Mouse (Mus musculus): ENCODE data around the gene Ugt1a6a. TPM values are rescaled to one million over a fixed set of nuclear protein-coding genes. Genes with fewer than 3 reads are reported as not detected.
"Not testable (repeated sequence)": the region's sequence is repeated elsewhere in the genome, so short reads cannot be mapped to it uniquely, and the experiment has no call there.

Ugt1a6a gene
- polyA plus RNA-seq, 1 experiment from 2014 or later: 21.3 TPM

GRCm38 (mm10) chr1:88220336-88220735 is 85.7 kb downstream of the Ugt1a6a start:
- H3K27me3 ChIP-seq: no peaks in the 10 kb centered on the region
- TF ChIP-seq CTCF (IDR thresholded peaks at IDR 0.05): no peak
- in situ Hi-C loops (cut with MboI; ENCODE audit: low pct_unique_long_range_greater_than_20kb): no loop called here
- ChIA-PET CTCF (interaction anchor here (2.2 kb wide), 1 partner anchor 57 kb away, joined by 8 read pairs; the partner anchor contains the start of genes Hjurp and Trpm8), POLR2A (no interaction called here)
- DNase-seq (ENCODE audit: low read depth, low spot score) (no peak), ATAC-seq (no peak)

GRCm38 (mm10) chr1:88222216-88222615 is 87.6 kb downstream of the Ugt1a6a start:
- DNase-seq (ENCODE audit: low read depth, low spot score): no peak
- no peak for ATAC-seq
- ChIA-PET CTCF (interaction anchor here (1.0 to 2.2 kb wide), 7 partner anchors 9 to 55 kb away, joined by 3 to 10 read pairs (median 3); partner anchors contain the start of genes Hjurp and Trpm8), POLR2A (interaction anchor here (1.6 kb wide), 1 partner anchor 13 kb away, joined by 4 read pairs; no protein-coding TSS in a partner anchor)
- TF ChIP-seq CTCF (IDR thresholded peaks at IDR 0.05): no peak
- H3K27me3 ChIP-seq: no peaks in the 10 kb centered on the region
- in situ Hi-C loops (cut with MboI; ENCODE audit: low pct_unique_long_range_greater_than_20kb): no loop called here

- H3K27me3 ChIP-seq; ATAC-seq; in situ Hi-C loops (cut with MboI; ENCODE audit: low pct_unique_long_range_greater_than_20kb); DNase-seq (ENCODE audit: low read depth, low spot score): not testable (repeated sequence)
- CTCF ChIA-PET: interaction anchor here (1.0 to 2.0 kb wide), 6 partner anchors 8 to 28 kb away, joined by 3 to 10 read pairs (median 3); no protein-coding TSS in a partner anchor
- POLR2A ChIA-PET: interaction anchor here (1.6 kb wide), 1 partner anchor 14 kb away, joined by 4 read pairs; no protein-coding TSS in a partner anchor
Observed at GRCm38 (mm10) chr1:88223011-88223515, 88.5 kb downstream of the Ugt1a6a start.

GRCm38 (mm10) chr1:88223591-88223990 is 89.0 kb downstream of the Ugt1a6a start:
- no peak for DNase-seq (ENCODE audit: low read depth, low spot score)
- in situ Hi-C loops (cut with MboI; ENCODE audit: low pct_unique_long_range_greater_than_20kb): no loop called here
- no peak for ATAC-seq
- ChIA-PET CTCF (interaction anchor here (1.0 to 2.0 kb wide), 3 partner anchors 10 to 13 kb away, joined by 3 to 10 read pairs (median 3); no protein-coding TSS in a partner anchor), POLR2A (no interaction called here)
- no peak for TF ChIP-seq CTCF (IDR thresholded peaks at IDR 0.05)
- no peaks in the 10 kb centered on the region for H3K27me3 ChIP-seq

GRCm38 (mm10) chr1:88224029-88224776 is 89.6 kb downstream of the Ugt1a6a start:
- CTCF ChIA-PET: interaction anchor here (1.0 kb wide), 1 partner anchor 10 kb away, joined by 3 read pairs; no protein-coding TSS in a partner anchor
- in situ Hi-C loops (cut with MboI; ENCODE audit: low pct_unique_long_range_greater_than_20kb): no loop called here
- no peaks in the 10 kb centered on the region for H3K27me3 ChIP-seq
- POLR2A ChIA-PET: no interaction called here
- no peak for TF ChIP-seq CTCF (IDR thresholded peaks at IDR 0.05)
- DNase-seq (ENCODE audit: low read depth, low spot score) (no peak), ATAC-seq (no peak)

GRCm38 (mm10) chr1:88225301-88225700 is 90.7 kb downstream of the Ugt1a6a start:
- POLR2A ChIA-PET; H3K27me3 ChIP-seq; in situ Hi-C loops (cut with MboI; ENCODE audit: low pct_unique_long_range_greater_than_20kb); DNase-seq (ENCODE audit: low read depth, low spot score); ATAC-seq: not testable (repeated sequence)
- CTCF ChIA-PET: interaction anchor here (1.0 to 1.1 kb wide), 2 partner anchors 20 to 56 kb away, joined by 3 read pairs; no protein-coding TSS in a partner anchor

- no peak for ATAC-seq
- TF ChIP-seq CTCF (IDR thresholded peaks at IDR 0.05): no peak
- DNase-seq (ENCODE audit: low read depth, low spot score): no peak
- ChIA-PET CTCF (interaction anchor here (1.0 to 1.1 kb wide), 2 partner anchors 19 to 56 kb away, joined by 3 read pairs; no protein-coding TSS in a partner anchor), POLR2A (no interaction called here)
- H3K27me3 ChIP-seq: no peaks in the 10 kb centered on the region
- in situ Hi-C loops (cut with MboI; ENCODE audit: low pct_unique_long_range_greater_than_20kb): no loop called here
Observed at GRCm38 (mm10) chr1:88225741-88226140, 91.1 kb downstream of the Ugt1a6a start.

- in situ Hi-C loops (cut with MboI; ENCODE audit: low pct_unique_long_range_greater_than_20kb): no loop called here
- TF ChIP-seq CTCF (IDR thresholded peaks at IDR 0.05): no peak
- H3K27me3 ChIP-seq: no peaks in the 10 kb centered on the region
- CTCF ChIA-PET: interaction anchor here (1.1 kb wide), 1 partner anchor 18 kb away, joined by 3 read pairs; no protein-coding TSS in a partner anchor
- no peak for DNase-seq (ENCODE audit: low read depth, low spot score)
- no peak for ATAC-seq
- POLR2A ChIA-PET: no interaction called here
Observed at GRCm38 (mm10) chr1:88226670-88227379, 92.2 kb downstream of the Ugt1a6a start, which contains the start of gene Mroh2a. TSS of gene Mroh2a (plus strand) at chr1:88226986.

GRCm38 (mm10) chr1:88227482-88227881 is 92.9 kb downstream of the Ugt1a6a start:
- no peaks in the 10 kb centered on the region for H3K27me3 ChIP-seq
- ChIA-PET POLR2A (no interaction called here), CTCF (no interaction called here)
- no peak for TF ChIP-seq CTCF (IDR thresholded peaks at IDR 0.05)
- ATAC-seq: no peak
- no peak for DNase-seq (ENCODE audit: low read depth, low spot score)
- in situ Hi-C loops (cut with MboI; ENCODE audit: low pct_unique_long_range_greater_than_20kb): no loop called here

GRCm38 (mm10) chr1:88228121-88228520 is 93.5 kb downstream of the Ugt1a6a start:
- in situ Hi-C loops (cut with MboI; ENCODE audit: low pct_unique_long_range_greater_than_20kb): no loop called here
- ChIA-PET CTCF (no interaction called here), POLR2A (no interaction called here)
- no peak for TF ChIP-seq CTCF (IDR thresholded peaks at IDR 0.05)
- DNase-seq (ENCODE audit: low read depth, low spot score) (no peak), ATAC-seq (no peak)
- no peaks in the 10 kb centered on the region for H3K27me3 ChIP-seq

All from Patski (cell line).